Mouse (Mus musculus) G1E (cell line): ENCODE results near the gene Cercam. TPM values are rescaled to one million over a fixed set of nuclear protein-coding genes. Genes with fewer than 3 reads are reported as not detected.
A peak's percentile ranks its signal among the peaks of the same experiment; 100 is the strongest.

ENCODE experiments used
- ATAC-seq: 2 replicates; pipeline ENCODE4 v1.8.0; 2016; ENCODE audit warnings: mild to moderate bottlenecking; ENCODE audit not compliant: insufficient number of reproducible peaks, poor library complexity, low FRiP score, severe bottlenecking; ENCODE audit errors: extremely low read depth
- DNase-seq: peaks from one replicate; pipeline ENCODE4 v3.0.0; 2012; ENCODE audit warnings: low spot score
- H3K27me3 ChIP-seq: 2 replicates; pipeline ENCODE4 v1.6.1; 2012; ENCODE audit warnings: mild to moderate bottlenecking, low read length, inconsistent platforms; ENCODE audit not compliant: insufficient read depth
- H3K36me3 ChIP-seq: replicated peaks from 2 replicates; pipeline ENCODE3; 2012; ENCODE audit warnings: mild to moderate bottlenecking, inconsistent platforms
- H3K4me1 ChIP-seq: 2 replicates; pipeline ENCODE4 v1.6.1; 2012; ENCODE audit warnings: low read depth, low read length, inconsistent platforms, mixed read lengths; ENCODE audit not compliant: insufficient read depth
- H3K4me3 ChIP-seq: 2 replicates; pipeline ENCODE4 v1.5.1; 2012; ENCODE audit warnings: low read depth, mild to moderate bottlenecking, inconsistent platforms, low read length, moderate library complexity, mixed read lengths
- H3K9me3 ChIP-seq: replicated peaks from 2 replicates; pipeline ENCODE4 v1.6.1; 2012; ENCODE audit warnings: inconsistent platforms
- CTCF ChIP-seq: IDR thresholded peaks from 2 replicates; pipeline ENCODE4 v1.5.1; 2012; ENCODE audit warnings: low read depth, low read length, inconsistent platforms, mixed read lengths
- GATA1 ChIP-seq: IDR thresholded peaks from 2 replicates; pipeline ENCODE4 v1.6.1; 2012; ENCODE audit warnings: borderline replicate concordance, low read length, inconsistent platforms, mixed read lengths
- GATA2 ChIP-seq: IDR thresholded peaks from 2 replicates; pipeline ENCODE4 v1.6.1; 2012; ENCODE audit warnings: low read depth, low read length, inconsistent platforms, borderline replicate concordance
- POLR2AphosphoS5 ChIP-seq: IDR thresholded peaks from 2 replicates; pipeline ENCODE4 v1.6.1; 2012; ENCODE audit warnings: low read depth, low read length, inconsistent platforms; ENCODE audit not compliant: insufficient replicate concordance
- TAL1 ChIP-seq: conservative IDR thresholded peaks from 2 replicates; pipeline ENCODE4 v1.6.1; 2012; ENCODE audit warnings: low read depth, low read length, inconsistent platforms, mixed read lengths
- polyA plus RNA-seq: library from polyadenylated mRNA; stranded (reverse); fragments of >175 nt; gene quantifications from 2 replicates; pipeline ENCODE4 v1.2.3, GENCODE M21; 2012
- total RNA-seq, 2 experiments: library from RNA; stranded (forward) in 1 of 2; stranded (reverse) in 1 of 2; fragments of 200-1000 nt in 1 of 2; fragments of >200 nt in 1 of 2; fragmentation: Nextera tagmentation in 1 of 2; gene quantifications; 2 replicates each; pipeline ENCODE4 v1.2.3; 2014 to 2017

Gene Cercam
- total RNA-seq (2014; fragmentation: Nextera tagmentation) (22.2 and 23.6 TPM in 2 replicates), total RNA-seq (2017) (2.9 and 5.1 TPM in 2 replicates), polyA plus RNA-seq (17.6 and 21.1 TPM in 2 replicates)

- TF ChIP-seq TAL1 = no peak
- peak; percentile 78 for TF ChIP-seq CTCF
- DNase-seq (peak; percentile 90), ATAC-seq (peak; percentile 73)
- Histone ChIP-seq H3K36me3 (peaks cover 37% of the 10 kb centered on the region), H3K4me1 (peaks cover 44% of the 10 kb centered on the region), H3K27me3 (peaks cover 19% of the 10 kb centered on the region), H3K9me3 (no peaks in the 10 kb centered on the region), H3K4me3 (peak within 1 kb of the TSS; percentile 86)
Observed at GRCm38 (mm10) chr2:29868949-29869645, at the start of gene Cercam. Gene Cercam (plus strand): TSS chr2:29869164.

- ATAC-seq (no peak), DNase-seq (no peak)
- Histone ChIP-seq H3K27me3 (no peaks in the 10 kb centered on the region), H3K4me3 (no peak overlapping the region; the same call in 1 of the 2 replicates), H3K4me1 (peaks cover 30% of the 10 kb centered on the region), H3K36me3 (peaks cover 20% of the 10 kb centered on the region), H3K9me3 (no peaks in the 10 kb centered on the region)
- TF ChIP-seq POLR2AphosphoS5 (no peak), GATA2 (no peak), CTCF (no peak)
Observed at GRCm38 (mm10) chr2:29819363-29819762, 49.6 kb upstream of the Cercam start.

DNA sequence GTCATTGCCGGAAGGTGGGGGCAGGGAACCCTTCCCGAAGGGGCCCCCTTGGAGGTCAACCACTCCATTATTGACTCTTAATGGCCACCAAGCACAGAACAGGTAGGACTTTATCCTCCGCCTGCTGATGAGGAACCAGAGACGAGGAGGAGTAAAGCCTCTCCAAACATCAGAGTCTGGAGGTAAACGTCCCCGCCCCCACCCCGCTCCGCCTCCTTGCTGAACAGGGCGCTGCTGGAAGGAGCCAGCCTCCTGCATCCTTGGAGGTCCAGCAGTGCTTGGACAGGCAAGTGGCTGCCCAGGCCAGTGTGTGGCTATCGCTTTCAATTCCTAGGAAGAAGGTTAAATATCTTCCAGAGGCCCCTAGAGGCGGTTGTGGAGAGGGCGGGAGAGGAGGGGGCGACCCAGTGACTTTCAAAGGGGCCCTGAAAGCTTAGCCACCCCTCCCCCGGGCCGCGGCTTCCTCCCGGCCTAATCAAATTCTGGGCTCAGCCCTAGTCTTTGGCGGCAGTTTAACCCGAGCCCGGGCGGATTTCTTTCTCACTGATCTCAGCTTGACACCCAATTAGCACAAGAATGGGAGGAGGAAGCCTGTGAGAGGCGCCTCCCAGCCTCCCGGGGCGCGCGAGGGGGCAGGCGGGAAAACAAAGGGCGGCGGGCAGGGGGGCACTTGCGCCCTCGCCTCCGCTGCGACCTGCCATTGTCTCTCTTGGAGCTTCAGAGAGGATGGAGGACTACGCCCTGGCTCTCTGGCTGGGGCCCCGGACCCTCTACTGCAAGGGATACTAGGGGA lies 48.7 kb upstream of the Cercam start, which contains the start of gene Urm1:
Gene Urm1, plus strand, starts transcription at position 51 of the 793 bp plus-strand sequence.
- no peaks in the 10 kb centered on the region for H3K27me3 ChIP-seq
- DNase-seq = peak; percentile 76
- peak within 1 kb of the TSS; percentile 71 for H3K4me3 ChIP-seq
- H3K9me3 ChIP-seq = no peaks in the 10 kb centered on the region
- H3K4me1 ChIP-seq = peaks cover 33% of the 10 kb centered on the region
- no peak for ATAC-seq
- no peak for TF ChIP-seq CTCF
- TF ChIP-seq POLR2AphosphoS5 = no peak
- TF ChIP-seq GATA2 = no peak
- TF ChIP-seq GATA1 = no peak
- no peak for TF ChIP-seq TAL1
- H3K36me3 ChIP-seq = peaks cover 14% of the 10 kb centered on the region

DNA sequence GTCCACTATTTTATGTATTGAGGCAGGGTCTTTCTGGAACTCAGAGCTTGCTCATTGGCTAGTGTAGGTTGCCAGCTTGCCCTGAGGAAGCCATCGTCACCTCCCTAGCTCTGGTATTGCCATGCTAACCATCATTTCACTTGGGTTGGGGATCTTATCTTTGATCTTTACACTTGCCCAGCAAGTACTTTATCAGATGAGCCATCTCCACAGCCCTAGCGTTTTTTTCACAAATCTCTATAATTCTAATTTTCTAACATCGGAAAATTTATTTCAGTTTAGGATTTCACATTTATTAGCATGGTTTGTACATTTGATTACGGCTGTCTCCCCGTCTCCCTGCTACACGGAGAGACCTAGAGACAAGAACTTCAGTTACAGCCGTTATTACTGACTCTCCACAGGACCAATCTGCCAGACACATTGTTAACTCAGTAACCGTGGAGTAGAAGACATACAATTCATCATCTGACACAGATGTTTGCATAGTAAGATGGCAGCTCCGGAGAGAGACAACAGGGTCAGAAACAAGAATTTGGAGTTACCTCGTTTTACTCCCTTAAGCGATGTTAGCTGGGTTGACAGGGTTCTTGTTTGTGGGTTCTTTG lies 42.5 kb upstream of the Cercam start:
- ATAC-seq (no peak), DNase-seq (no peak)
- H3K4me1 ChIP-seq = peaks cover 32% of the 10 kb centered on the region
- no peaks in the 10 kb centered on the region for H3K9me3 ChIP-seq
- H3K4me3 ChIP-seq = peak overlapping the region; percentile 96
- TF ChIP-seq CTCF = no peak
- no peak for TF ChIP-seq POLR2AphosphoS5
- no peak for TF ChIP-seq TAL1
- TF ChIP-seq GATA2 = no peak
- TF ChIP-seq GATA1 = no peak
- no peaks in the 10 kb centered on the region for H3K27me3 ChIP-seq
- peaks cover 34% of the 10 kb centered on the region for H3K36me3 ChIP-seq

DNA sequence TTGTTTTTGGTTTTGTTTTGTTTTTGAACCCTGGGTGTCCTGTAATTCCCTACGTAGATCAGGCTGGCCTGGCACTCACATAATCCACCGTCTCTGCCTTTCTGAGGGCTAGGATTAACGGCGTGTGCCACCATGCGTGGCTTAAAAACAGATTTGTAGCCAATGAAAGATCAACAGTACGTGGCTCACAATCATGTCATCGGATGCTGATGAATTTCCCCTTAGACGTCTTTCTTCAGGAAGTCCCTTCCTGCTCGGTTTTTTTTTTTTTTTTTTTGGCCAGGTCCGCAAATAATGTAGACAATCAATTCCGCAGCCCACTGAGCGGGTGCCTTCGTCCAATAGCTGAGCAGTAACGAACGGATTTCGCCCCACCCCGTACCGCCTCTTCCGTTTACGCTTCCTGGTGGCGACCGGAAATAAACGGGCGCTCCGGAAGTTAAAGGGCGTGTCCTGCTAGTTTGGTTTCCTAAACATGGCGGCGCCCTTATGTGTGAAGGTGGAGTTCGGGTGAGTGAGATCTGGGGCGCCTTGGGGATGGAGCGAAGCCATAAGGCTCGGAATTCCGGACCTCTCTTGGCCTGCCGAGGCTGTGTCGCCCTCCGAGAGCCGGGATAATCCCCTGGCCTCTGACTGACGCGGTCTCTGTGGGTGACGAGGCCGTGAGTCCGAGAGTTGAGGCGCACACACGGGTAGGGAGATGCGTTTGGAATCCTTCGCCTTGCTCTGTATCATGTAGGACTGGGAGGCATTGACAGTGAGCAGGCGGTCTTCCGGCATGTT lies 41.8 kb upstream of the Cercam start:
- Histone ChIP-seq H3K4me1 (peaks cover 32% of the 10 kb centered on the region), H3K9me3 (no peaks in the 10 kb centered on the region), H3K27me3 (no peaks in the 10 kb centered on the region), H3K4me3 (peak overlapping the region; percentile 96), H3K36me3 (peaks cover 41% of the 10 kb centered on the region)
- DNase-seq = peak; percentile 92
- ATAC-seq = peak; percentile 99
- TF ChIP-seq POLR2AphosphoS5 = no peak
- TF ChIP-seq TAL1 = no peak
- no peak for TF ChIP-seq CTCF
- TF ChIP-seq GATA1 = no peak
- TF ChIP-seq GATA2 = no peak
